Mouse (Mus musculus) spleen, adult 2 months (tissue): ENCODE measurements around the gene Cep70.

Experiments
- CTCF ChIP-seq: fragments of 200-500 bp; IDR thresholded peaks from 2 replicates; pipeline ENCODE4 v1.5.1; 2011; ENCODE audit warnings: mild to moderate bottlenecking, inconsistent platforms; ENCODE audit not compliant: insufficient read depth, insufficient read length, insufficient replicate concordance; ENCODE audit errors: extremely low read depth
- POLR2A ChIP-seq: fragments of 200-500 bp; IDR thresholded peaks from 2 replicates; pipeline ENCODE4 v1.6.1; 2011; ENCODE audit warnings: low read depth, low read length, inconsistent platforms

- TF ChIP-seq CTCF (no peak), POLR2A (no peak)
Observed at GRCm38 (mm10) chr9:99212643-99213042, 30.5 kb upstream of the Cep70 start.
